ENCODE assay signal across 13 mouse cellular contexts in the genomic region with DNA sequence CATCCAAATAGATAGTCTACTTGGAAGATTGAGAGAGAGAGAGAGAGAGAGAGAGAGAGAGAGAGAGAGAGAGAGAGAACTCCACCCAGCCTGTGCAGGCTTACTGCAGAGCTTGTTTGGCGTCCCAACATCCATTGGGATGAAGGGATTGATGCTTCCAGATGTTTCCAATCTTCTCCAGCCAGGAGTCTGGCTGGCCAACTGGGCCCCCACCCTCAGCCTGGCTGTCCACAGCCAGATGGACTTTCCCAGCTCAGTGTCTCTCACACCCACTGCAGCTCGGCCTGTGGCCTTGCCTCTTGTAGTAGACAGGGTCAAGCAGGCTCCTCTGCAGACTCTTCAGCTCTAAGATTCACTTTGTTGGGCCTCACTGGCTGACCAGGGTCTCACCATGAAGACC. TPM values are rescaled to one million over a fixed set of nuclear protein-coding genes. Genes with fewer than 3 reads are reported as not detected.
DNase-seq lines count a peak whose midpoint lies in the region; ATAC-seq lines count a peak whose summit lies in the region.
"Had no signal": no experiment of that assay in that cellular context is flagged by ENCODE, and none has a peak within 500 bp of the region (broad histone marks: within the 10 kb centered on the region; RNA-seq: fewer than 3 reads in every experiment).

No protein-coding gene starts in this region.

- H3K4me1 ChIP-seq in kidney, embryonic 14.5 days (ENCODE audit: control insufficient read depth, insufficient read depth, low read length) = 0 out of 2 replicates have a peak, but pooled peaks cover 3% of the 10 kb centered on the region
- H3K4me1 ChIP-seq in heart, embryonic 16.5 days (ENCODE audit: control insufficient read depth, insufficient read depth, low read length) = peaks cover 6% of the 10 kb centered on the region; the same call in 1 of the 2 replicates

- peak; percentile 82 for ATAC-seq in kidney, embryonic 14.5 days (ENCODE audit: low FRiP score, low TSS enrichment)
- peak; percentile 50; the same call in 1 of the 2 replicates for ATAC-seq in heart, embryonic 16.5 days (replicated peaks; ENCODE audit: extremely low read depth, insufficient read depth, low FRiP score)

- no peaks in the 10 kb centered on the region for H3K27me3 ChIP-seq in kidney, embryonic 14.5 days (ENCODE audit: control insufficient read depth, insufficient read depth, low read length)
- H3K27me3 ChIP-seq in heart, embryonic 16.5 days (ENCODE audit: control insufficient read depth, insufficient read depth, low read length) = peaks cover 5% of the 10 kb centered on the region; the same call in 1 of the 2 replicates

- H3K36me3 ChIP-seq in kidney, embryonic 14.5 days (ENCODE audit: control insufficient read depth, insufficient read depth, low read length) = no peaks in the 10 kb centered on the region
- no peaks in the 10 kb centered on the region for H3K36me3 ChIP-seq in heart, embryonic 16.5 days (ENCODE audit: control insufficient read depth, insufficient read depth)

- H3K9ac ChIP-seq in kidney, embryonic 14.5 days (ENCODE audit: low read depth, low read length) = no peak overlapping the region
- no peak overlapping the region for H3K9ac ChIP-seq in heart, embryonic 16.5 days (ENCODE audit: low read length)
- H3K9ac ChIP-seq: hindbrain, embryonic 14.5 days had no signal

- H3K4me3 ChIP-seq in kidney, embryonic 14.5 days (ENCODE audit: low read length) = no peak overlapping the region
- H3K4me3 ChIP-seq in heart, embryonic 16.5 days (ENCODE audit: low read length) = no peak overlapping the region

- H3K27ac ChIP-seq in kidney, embryonic 14.5 days (ENCODE audit: low read depth, low read length) = no peak overlapping the region
- H3K27ac ChIP-seq in heart, embryonic 16.5 days (ENCODE audit: low read length) = no peak overlapping the region
- H3K27ac ChIP-seq: hindbrain, embryonic 14.5 days had no signal

- no peak for DNase-seq in kidney, adult 9 months
- DNase-seq in gastrocnemius, adult 18-20 months (ENCODE audit: low spot score) = peak; percentile 66
- DNase-seq in lung, postnatal 10 days = peak; percentile 77
- no peak for DNase-seq in cerebellum, adult 9-10 months
- no peak for DNase-seq in natural killer cell, adult 2 months (ENCODE audit: low spot score in 2 of 2)
- no peak for DNase-seq in retina, postnatal 1 day

- H3K9me3 ChIP-seq in kidney, embryonic 14.5 days (ENCODE audit: control insufficient read depth, low read length) = no peaks in the 10 kb centered on the region; the same call in 1 of the 2 replicates
- no peaks in the 10 kb centered on the region for H3K9me3 ChIP-seq in heart, embryonic 16.5 days (replicated peaks; ENCODE audit: control insufficient read depth, low read length)

- 51% methylated on average over 2 of the region's 2 CpGs for WGBS in kidney, embryonic 14.5 days
- 71% methylated on average over 2 of the region's 2 CpGs for WGBS in heart, embryonic 16.5 days

- no peak overlapping the region for H3K4me2 ChIP-seq in kidney, embryonic 14.5 days (replicated peaks; ENCODE audit: low read depth, low read length)
- H3K4me2 ChIP-seq in heart, embryonic 16.5 days (ENCODE audit: low read depth, low read length) = no peak overlapping the region
- H3K4me2 ChIP-seq: hindbrain, embryonic 14.5 days had no signal

RNA-seq across cellular contexts. Expression of gene Fbln1, which starts 33.7 kb away (rescaled TPM):
- 174 and 188 TPM in 2 replicates for polyA plus RNA-seq in kidney, embryonic 14.5 days (2014; fragmentation: Nextera tagmentation; extraction: Ambion mirVana)
- 10 to 100 TPM in 1 of 2 experiments, 1 to 10 TPM in 1; 8.5 to 11.1 TPM for total RNA-seq in gastrocnemius, adult 18-20 months (2021)
- polyA plus RNA-seq in heart, embryonic 16.5 days (2015; fragmentation: Nextera tagmentation; extraction: Ambion mirVana) = 109 and 124 TPM in 2 replicates

RNA-seq across cellular contexts. Expression of gene Ribc2, which starts 40.2 kb away (rescaled TPM):
- 0.19 and 0.69 TPM in 2 replicates for polyA plus RNA-seq in kidney, embryonic 14.5 days (2014; fragmentation: Nextera tagmentation; extraction: Ambion mirVana)
- not detected for total RNA-seq in gastrocnemius, adult 18-20 months (2021)
- polyA plus RNA-seq in heart, embryonic 16.5 days (2015; fragmentation: Nextera tagmentation; extraction: Ambion mirVana) = 0.20 and 0.29 TPM in 2 replicates
- total RNA-seq: common myeloid progenitor, adult 5-6 weeks; megakaryocyte, adult 5-6 weeks had no signal
- polyA plus RNA-seq: small intestine, adult 2 months had no signal

RNA-seq across cellular contexts. Expression of gene Smc1b, which starts 40.3 kb away (rescaled TPM):
- 0.19 and 0.22 TPM in 2 replicates for polyA plus RNA-seq in kidney, embryonic 14.5 days (2014; fragmentation: Nextera tagmentation; extraction: Ambion mirVana)
- not detected for total RNA-seq in gastrocnemius, adult 18-20 months (2021)
- polyA plus RNA-seq in heart, embryonic 16.5 days (2015; fragmentation: Nextera tagmentation; extraction: Ambion mirVana) = 0.07 and 0.08 TPM in 2 replicates
- total RNA-seq: megakaryocyte, adult 5-6 weeks had no signal
- polyA plus RNA-seq: neural tube, embryonic 11.5 days; small intestine, adult 2 months had no signal

Comparison
In these comparisons a context has a peak if more than half of its experiments do, and no peak if none do; other contexts are left out.
1. DNase-seq: peak in gastrocnemius, adult 18-20 months (single experiment) and lung, postnatal 10 days (single experiment); none in kidney, adult 9 months (single experiment), cerebellum, adult 9-10 months (single experiment), natural killer cell, adult 2 months (0 of 2) and retina, postnatal 1 day (single experiment).